Mouse (Mus musculus) olfactory bulb, adult 2 months (tissue): ENCODE results near the gene Hoxb1.

Experiments
- CTCF ChIP-seq: fragments of 200-500 bp; IDR thresholded peaks from 2 replicates; pipeline ENCODE4 v1.5.1; 2012; ENCODE audit warnings: low read depth, mild to moderate bottlenecking, low read length, moderate library complexity; ENCODE audit not compliant: insufficient read depth
- POLR2A ChIP-seq: fragments of 200-500 bp; IDR thresholded peaks from 2 replicates; pipeline ENCODE4 v1.6.1; 2012; ENCODE audit warnings: mild to moderate bottlenecking, low read depth, low read length, moderate library complexity; ENCODE audit not compliant: insufficient read depth

- TF ChIP-seq CTCF (no peak), POLR2A (no peak)
These were observed 22.1 kb downstream of the Hoxb1 start for GRCm38 (mm10) chr11:96387635-96388034.
